Mouse (Mus musculus): Measurements from ENCODE around the gene Rgs14.
A peak's percentile ranks its signal among the peaks of the same experiment; 100 is the strongest.

Rgs14 gene

GRCm38 (mm10) chr13:55404853-55405782 is 35.6 kb downstream of the Rgs14 start:
- DNase-seq (ENCODE audit: low spot score) = peak; percentile 74

- DNase-seq (ENCODE audit: low spot score) = no peak
These were observed 36.4 kb downstream of the Rgs14 start for GRCm38 (mm10) chr13:55405783-55406390.

DNA sequence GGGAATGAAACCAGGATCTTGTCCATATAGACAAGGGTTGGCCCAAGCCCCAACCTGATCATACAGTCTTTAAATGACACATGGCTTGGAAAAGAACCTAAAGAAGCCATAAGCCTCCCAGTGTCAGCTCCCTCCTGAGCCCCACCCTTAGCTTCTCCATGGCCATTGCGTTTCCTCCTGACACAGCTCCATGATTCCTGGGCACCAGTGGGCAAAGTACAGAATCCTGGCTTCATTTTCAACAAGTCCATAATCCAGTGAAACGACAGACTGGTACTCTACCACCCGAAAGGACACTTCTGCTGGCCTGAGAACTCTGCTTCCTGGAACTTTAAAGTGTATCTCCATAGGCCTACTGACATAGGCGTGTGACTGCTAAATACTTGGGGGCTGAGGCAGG is 37.8 kb downstream of the Rgs14 start:
- no peak for DNase-seq (ENCODE audit: low spot score)

DNA sequence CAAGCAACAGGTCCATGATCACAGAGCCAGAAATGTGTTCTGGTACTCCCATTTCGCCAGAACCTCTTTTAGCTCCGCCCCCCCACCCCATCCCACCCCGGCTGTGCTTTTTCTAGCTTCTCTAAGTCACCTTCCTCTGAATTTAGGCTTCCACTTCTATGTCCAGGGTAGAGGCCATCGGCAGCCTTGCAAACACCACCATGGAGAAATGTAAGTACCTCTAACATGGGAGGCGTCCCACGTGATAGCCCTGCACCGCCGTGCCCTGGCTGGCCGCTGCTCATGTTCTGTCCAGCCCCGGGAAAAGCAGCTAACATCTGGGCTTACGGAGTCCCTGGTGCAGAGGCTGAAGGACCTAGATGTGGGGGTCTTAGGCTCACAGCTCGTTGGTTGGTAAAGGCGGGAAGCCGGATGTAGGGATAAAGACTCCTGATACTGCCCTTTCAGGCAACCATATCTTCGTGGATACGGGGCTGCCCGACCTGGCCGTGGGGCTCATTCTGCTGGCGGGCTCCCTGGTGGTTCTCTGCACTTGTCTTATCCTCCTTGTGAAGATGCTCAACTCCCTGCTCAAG is 39.1 kb downstream of the Rgs14 start:
- DNase-seq (ENCODE audit: low spot score) = no peak

DNA sequence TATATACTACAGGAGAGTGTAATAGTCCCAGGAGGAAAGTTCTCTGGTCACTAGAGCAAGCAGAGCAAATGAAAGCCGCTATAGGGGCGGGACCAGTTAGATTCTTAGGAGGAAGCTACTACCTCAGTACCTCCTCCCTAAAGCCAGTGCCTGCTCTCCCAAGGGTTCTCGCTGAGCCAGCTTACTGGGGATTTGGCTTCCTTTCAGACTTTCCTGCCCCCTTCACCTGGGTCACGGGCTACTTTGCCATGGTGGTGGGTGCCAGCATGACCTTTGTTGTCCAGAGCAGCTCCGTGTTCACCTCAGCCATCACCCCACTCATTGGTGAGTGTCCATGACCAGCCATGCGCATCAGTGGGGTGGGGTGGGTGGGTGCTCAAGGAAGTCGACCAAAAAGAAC is 42.3 kb downstream of the Rgs14 start:
- DNase-seq (ENCODE audit: low spot score) = no peak

GRCm38 (mm10) chr13:55412643-55413307 is 43.2 kb downstream of the Rgs14 start:
- DNase-seq (ENCODE audit: low spot score) = no peak

DNA sequence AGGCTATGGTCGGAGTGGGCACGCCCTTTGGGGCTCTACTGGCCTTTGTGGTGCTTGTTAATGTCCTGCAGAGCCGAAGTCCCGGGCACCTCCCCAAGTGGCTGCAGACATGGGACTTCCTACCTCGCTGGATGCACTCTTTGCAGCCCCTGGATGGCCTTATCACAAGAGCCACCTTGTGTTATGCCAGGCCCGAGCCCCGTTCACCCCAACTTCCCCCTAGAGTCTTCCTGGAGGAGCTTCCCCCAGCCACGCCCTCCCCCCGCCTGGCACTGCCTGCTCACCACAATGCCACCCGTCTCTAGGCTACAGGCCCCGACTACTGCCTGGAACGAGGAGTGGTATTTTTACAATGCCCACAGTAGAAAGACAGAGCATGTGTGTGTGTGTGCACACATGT is 43.8 kb downstream of the Rgs14 start:
- no peak for DNase-seq (ENCODE audit: low spot score)

- DNase-seq (ENCODE audit: low spot score) = peak; percentile 47
These were observed 45.3 kb downstream of the Rgs14 start, which contains the start of gene Pfn3 for GRCm38 (mm10) chr13:55414743-55415380. TSS of gene Pfn3 (minus strand) at chr13:55415232.

- DNase-seq (ENCODE audit: low spot score) = peak; percentile 92
These were observed 48.5 kb downstream of the Rgs14 start for GRCm38 (mm10) chr13:55418004-55418403.

- DNase-seq (ENCODE audit: low spot score) = no peak
These were observed 49.6 kb downstream of the Rgs14 start for GRCm38 (mm10) chr13:55419142-55419541.

DNA sequence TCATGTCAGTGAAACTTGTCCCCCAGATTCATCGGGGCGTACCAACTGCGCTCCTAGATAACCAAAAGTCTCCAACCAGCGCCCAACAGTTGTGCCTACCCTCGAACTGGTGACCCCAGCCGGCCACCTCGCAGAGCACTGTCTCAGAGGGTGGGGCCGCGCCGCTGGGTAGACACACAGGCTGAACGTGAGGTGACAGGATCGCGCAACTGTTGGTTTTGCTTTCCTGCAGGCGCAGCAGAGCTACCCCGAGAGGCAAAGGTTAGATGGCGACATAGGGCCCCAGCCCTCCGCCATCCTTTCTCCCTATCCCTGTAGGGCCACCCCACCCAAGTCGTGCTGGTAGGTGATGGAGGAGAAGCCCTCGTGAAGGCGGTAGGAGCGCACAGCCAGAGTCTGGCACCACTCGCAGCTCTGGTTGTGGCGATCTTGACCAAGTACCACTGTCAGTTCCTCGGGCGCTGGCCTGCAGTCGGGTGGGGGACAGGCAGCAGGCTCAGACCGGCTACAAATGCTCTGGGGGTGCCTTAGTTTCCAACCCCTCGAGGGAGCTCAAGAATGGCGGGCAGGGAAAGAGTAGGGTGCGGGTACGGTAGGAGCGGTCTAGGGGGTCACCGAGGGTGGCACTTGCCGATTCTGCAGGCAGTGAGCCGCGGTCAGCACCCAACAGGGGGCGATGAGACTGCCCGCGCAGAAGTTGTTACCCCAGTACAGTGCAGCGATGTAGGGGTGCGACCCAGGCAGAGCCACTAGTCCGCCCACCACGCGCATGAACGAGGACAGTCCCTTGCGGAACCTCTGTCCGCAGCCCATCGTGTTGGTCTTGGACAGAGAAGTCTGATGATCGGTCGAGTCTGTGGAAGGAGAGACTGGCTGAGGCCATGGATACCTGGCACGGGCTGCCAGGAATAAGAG is 50.7 kb downstream of the Rgs14 start:
- DNase-seq (ENCODE audit: low spot score) = no peak

DNA sequence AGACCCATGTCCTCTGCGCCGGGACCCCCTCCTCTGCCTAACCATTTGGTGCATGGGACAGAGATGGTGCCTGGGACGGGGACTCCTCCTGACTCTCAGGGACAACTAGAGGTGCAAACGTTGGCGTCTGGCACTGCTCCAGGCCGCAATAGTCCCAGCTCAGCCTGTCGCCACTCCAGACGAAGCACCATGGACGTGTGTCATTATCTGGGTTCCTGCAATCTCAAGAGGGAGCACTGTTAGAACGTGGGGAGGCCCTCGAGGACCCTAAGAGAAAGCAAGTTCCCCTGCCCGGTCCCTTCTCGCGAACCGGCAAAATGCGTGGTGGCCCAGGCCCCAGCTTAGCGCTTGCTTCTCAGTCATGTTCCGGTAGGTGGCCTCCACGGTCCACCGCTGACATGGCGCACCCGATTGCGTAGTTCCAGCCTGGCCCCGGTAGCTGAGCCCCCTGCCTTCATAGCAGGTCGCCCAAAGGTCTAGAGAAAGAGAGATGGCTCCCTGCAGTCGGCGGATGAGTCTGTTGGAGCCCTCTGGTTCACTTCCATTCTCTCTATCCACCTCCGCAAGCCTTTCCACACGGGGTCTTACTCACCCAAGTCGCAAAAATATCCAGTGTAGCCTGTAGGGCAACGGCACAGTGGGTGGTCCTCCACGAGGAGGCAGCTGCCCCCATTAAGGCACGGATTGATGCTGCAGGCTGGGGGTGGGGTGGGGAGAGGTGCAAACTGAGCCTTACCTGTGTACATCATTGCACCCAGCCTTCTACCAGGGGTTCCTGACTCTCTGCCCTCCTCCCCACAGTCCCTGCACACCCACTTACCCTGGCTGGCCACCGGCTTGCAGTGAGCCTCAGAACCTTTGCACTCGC is 51.6 kb downstream of the Rgs14 start:
- DNase-seq (ENCODE audit: low spot score) = peak; percentile 51

DNA sequence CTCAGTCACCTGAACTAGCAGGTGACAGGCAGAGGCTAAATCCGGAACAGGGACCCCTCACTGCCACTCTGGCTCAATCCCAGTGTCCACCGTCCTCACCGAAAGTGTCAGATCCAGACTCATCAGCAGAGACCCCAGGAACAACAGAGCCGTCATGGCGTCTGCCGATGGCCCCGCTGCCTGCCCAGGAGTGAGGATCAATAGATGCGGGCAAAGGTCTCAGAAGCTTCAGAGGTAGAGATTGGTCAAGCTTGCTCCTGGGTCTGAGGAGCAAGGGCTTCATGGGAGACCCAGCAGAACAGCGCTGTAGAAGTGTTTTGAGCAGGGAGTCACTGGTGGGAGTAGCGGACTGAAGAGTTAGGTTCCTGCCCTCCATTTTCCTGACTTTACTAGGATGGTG is 57.1 kb downstream of the Rgs14 start, which contains the start of gene F12:
Gene F12 (minus strand): TSS at position 181 of the 400 bp plus-strand sequence.
- DNase-seq (ENCODE audit: low spot score) = no peak

DNA sequence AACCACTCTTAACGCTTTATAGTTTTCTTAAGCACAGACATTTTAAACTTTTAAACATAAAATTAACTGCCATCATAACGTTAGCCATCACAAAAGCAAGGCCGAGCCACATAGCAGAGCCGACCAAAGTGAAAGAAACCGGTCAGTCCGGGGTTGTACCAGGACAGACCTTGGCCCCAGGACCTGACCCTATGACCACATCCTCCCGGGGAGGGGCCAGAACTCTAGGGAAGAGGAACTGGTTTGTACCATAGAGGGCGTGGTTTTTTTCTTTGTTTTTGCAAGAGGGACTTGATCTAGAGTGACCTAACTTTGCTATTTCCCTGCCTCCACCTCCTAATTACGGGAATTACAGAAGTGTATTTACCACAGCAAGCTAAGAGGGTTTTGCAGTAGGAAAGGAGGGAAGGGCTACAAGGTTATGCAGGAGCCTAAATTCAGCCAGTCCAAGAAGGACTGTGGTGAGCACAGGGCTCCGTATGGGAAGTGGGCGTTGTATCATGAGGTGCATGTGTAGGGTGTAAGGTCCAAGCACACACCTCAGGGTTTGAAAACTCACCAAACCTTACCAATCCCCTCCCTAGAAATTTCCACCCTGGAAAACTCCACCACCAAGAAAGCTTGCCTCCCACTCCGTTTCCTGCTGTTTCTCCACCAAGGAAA is 59.8 kb downstream of the Rgs14 start:
- DNase-seq (ENCODE audit: low spot score) = peak; percentile 56

- DNase-seq (ENCODE audit: low spot score) = no peak
These were observed 61.0 kb downstream of the Rgs14 start for GRCm38 (mm10) chr13:55430566-55430965.

GRCm38 (mm10) chr13:55431889-55432685 is 62.6 kb downstream of the Rgs14 start:
- no peak for DNase-seq (ENCODE audit: low spot score)
